Mouse (Mus musculus): ENCODE results near the gene Clstn3. TPM values are rescaled to one million over a fixed set of nuclear protein-coding genes. Genes with fewer than 3 reads are reported as not detected.
"Not testable (repeated sequence)": the region's sequence is repeated elsewhere in the genome, so short reads cannot be mapped to it uniquely, and the experiment has no call there.

The Clstn3 gene
- polyA plus RNA-seq, 1 experiment from 2014 or later = 1.5 TPM

DNA sequence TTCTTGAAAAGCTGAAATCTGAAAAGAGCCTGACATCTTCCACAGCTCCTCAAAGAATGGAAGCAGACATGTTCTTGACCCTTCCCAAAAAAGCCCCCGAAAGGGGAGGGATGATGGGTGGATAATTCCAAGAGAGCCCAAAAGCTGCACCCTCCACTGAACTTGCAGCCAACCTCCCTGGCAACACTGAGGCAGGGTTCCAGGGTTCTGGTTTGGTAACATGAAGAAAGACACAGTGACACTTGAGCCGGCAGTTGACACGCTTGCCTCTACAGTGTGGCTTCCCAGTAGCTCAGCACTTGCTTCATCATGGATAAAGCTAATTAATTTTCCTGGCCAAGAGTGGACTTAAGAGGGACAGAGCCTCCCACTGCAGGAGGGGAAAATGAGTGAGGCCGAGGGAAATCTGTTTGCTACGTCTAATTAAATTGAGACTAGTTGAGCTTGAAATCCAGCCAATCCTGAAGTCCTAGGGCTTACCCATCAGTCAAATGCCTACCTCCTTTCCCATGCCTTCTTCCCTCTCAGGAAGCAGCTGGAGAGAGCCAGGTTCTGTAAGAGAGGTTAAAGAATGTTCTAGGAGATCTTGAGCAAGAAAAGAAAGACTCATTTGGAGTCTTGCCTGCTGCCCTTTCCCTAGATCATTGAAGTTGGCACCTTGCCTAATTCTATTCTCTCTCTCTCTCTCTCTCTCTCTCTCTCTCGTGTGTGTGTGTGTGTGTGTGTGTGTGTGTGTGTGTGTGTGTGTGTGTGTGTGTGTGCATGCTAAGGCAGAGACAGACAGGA, 36.6 kb downstream of the Clstn3 start:
- H3K9ac ChIP-seq = no peak overlapping the region
- no peak overlapping the region for H3K4me3 ChIP-seq
- no peak overlapping the region for H3K4me2 ChIP-seq
- H3K9me3 ChIP-seq (replicated peaks) = no peaks in the 10 kb centered on the region
- peaks cover 68% of the 10 kb centered on the region for H3K27me3 ChIP-seq (replicated peaks)
- peaks cover 35% of the 10 kb centered on the region for H3K4me1 ChIP-seq (replicated peaks)
- no peak for ATAC-seq (ENCODE audit: insufficient number of reproducible peaks, low FRiP score)
- no peaks in the 10 kb centered on the region for H3K36me3 ChIP-seq
- 56% methylated on average over 6 of the region's 6 CpGs for WGBS
- no peak overlapping the region for H3K27ac ChIP-seq (ENCODE audit: poor library complexity, severe bottlenecking)

DNA sequence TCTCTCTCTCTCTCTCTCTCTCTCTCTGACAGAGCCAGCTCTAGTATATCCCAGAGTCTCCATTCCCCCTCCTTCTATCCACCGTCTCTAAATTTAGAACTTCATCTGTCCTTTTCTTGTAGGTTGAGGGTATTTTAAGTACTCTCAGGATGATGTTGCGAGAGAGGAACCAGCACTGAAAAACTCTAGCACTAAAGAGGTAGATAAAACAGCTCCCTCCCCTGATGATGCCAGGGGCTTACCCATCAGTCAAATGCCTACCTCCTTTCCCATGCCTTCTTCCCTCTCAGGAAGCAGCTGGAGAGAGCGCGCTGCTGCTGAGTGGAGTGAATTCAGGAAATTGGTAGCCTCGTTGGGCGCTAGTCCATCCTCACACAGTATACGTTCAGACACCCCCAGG, 37.3 kb downstream of the Clstn3 start:
- ATAC-seq (ENCODE audit: insufficient number of reproducible peaks, low FRiP score) = no peak
- 53% methylated on average over 7 of the region's 7 CpGs for WGBS

DNA sequence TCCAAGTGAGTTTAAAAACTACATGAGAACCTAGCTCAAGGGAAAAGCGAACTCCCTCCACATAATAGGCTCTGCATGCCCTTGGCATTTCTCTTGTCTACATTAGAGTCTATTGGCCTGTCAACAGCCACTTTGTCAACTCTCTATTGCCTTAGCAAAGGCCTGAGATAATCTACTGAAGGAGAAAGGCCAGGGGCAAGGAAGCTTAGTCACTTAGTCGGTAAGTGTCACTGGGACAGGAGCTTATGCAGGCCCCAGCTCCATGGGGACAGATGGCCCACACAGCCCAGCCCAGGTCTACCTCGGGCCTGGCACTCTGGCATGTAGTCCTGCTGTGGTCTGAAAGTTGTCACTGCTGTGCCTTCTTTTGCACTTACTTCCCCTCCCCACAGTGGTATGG, 38.0 kb downstream of the Clstn3 start:
- H3K27ac ChIP-seq (ENCODE audit: poor library complexity, severe bottlenecking) = no peak overlapping the region

More for the DNA sequence above, 37.3 kb downstream of the Clstn3 start:
- H3K4me2 ChIP-seq = peak overlapping the region; percentile 14; the same call in 1 of the 2 replicates
- H3K36me3 ChIP-seq = no peaks in the 10 kb centered on the region
- 0 out of 2 replicates have a peak, but pooled peaks cover 4% of the 10 kb centered on the region for H3K9me3 ChIP-seq (replicated peaks)
- H3K4me3 ChIP-seq = no peak overlapping the region
- H3K27me3 ChIP-seq (replicated peaks) = peaks cover 61% of the 10 kb centered on the region
- no peak overlapping the region for H3K9ac ChIP-seq
- no peak overlapping the region for H3K27ac ChIP-seq (ENCODE audit: poor library complexity, severe bottlenecking)
- H3K4me1 ChIP-seq (replicated peaks) = peaks cover 35% of the 10 kb centered on the region

DNA sequence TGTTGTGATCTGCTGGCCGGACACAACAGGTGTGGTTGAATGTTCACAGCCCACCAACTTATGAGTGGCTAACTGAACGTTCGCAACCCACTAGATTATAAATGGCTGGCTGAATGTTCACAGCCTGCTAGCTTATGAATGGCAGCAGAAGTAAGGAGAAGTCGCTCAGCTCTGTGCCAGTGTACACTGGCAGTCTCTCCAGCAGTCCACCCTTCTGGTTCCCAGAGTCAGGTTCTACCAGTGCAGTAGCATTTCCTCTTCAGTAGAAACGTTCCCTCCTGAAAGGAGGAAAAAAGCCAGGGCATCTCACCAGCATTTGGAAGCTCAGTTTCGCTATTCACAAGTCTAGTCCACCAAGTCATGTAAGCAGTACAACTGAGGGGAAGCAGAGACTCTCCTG, 39.1 kb downstream of the Clstn3 start:
- Histone ChIP-seq H3K27me3 (replicated peaks) (peaks cover 44% of the 10 kb centered on the region), H3K27ac (ENCODE audit: poor library complexity, severe bottlenecking) (no peak overlapping the region), H3K4me3 (no peak overlapping the region), H3K4me2 (no peak overlapping the region), H3K36me3 (no peaks in the 10 kb centered on the region), H3K9me3 (replicated peaks) (0 out of 2 replicates have a peak, but pooled peaks cover 4% of the 10 kb centered on the region), H3K9ac (no peak overlapping the region), H3K4me1 (replicated peaks) (peaks cover 32% of the 10 kb centered on the region)
- ATAC-seq (ENCODE audit: insufficient number of reproducible peaks, low FRiP score) = no peak
- 63% methylated on average over 6 of the region's 6 CpGs for WGBS

More for the DNA sequence above, 38.0 kb downstream of the Clstn3 start:
- no peak overlapping the region for H3K4me3 ChIP-seq
- H3K9me3 ChIP-seq (replicated peaks) = 0 out of 2 replicates have a peak, but pooled peaks cover 4% of the 10 kb centered on the region
- no peak overlapping the region for H3K9ac ChIP-seq
- ATAC-seq (ENCODE audit: insufficient number of reproducible peaks, low FRiP score) = peak; percentile 54; the same call in 1 of the 2 replicates
- H3K4me1 ChIP-seq (replicated peaks) = peaks cover 35% of the 10 kb centered on the region
- peaks cover 54% of the 10 kb centered on the region for H3K27me3 ChIP-seq (replicated peaks)
- WGBS = 22% methylated on average over 3 of the region's 3 CpGs
- peak overlapping the region; percentile 14; the same call in 1 of the 2 replicates for H3K4me2 ChIP-seq
- H3K36me3 ChIP-seq = no peaks in the 10 kb centered on the region

DNA sequence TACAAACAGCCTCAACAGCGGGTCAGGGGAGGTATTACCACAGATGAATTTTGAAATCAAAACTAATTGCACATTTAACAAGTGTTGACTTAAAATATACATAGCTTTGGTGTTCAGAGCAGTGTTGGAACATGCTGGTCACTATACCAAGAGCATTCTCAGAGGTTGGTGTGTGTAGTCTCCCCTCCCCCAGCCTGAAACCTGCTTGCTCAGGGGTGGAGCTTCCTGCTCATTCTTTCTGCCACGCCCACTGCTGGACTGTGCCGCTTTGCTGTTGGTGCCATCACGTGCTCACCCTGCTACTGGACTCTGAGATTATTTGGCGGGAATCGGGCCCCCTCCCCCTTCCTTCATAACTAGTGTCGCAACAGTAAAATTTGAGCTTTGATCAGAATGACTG, 39.6 kb downstream of the Clstn3 start:
- WGBS = 53% methylated on average over 7 of the region's 7 CpGs
- ATAC-seq (ENCODE audit: insufficient number of reproducible peaks, low FRiP score); H3K9ac ChIP-seq; H3K4me3 ChIP-seq; H3K4me2 ChIP-seq; H3K9me3 ChIP-seq (replicated peaks); H3K36me3 ChIP-seq; H3K27ac ChIP-seq (ENCODE audit: poor library complexity, severe bottlenecking): not testable (repeated sequence)
- Histone ChIP-seq H3K4me1 (replicated peaks) (peaks cover 32% of the 10 kb centered on the region), H3K27me3 (replicated peaks) (peaks cover 39% of the 10 kb centered on the region)

DNA sequence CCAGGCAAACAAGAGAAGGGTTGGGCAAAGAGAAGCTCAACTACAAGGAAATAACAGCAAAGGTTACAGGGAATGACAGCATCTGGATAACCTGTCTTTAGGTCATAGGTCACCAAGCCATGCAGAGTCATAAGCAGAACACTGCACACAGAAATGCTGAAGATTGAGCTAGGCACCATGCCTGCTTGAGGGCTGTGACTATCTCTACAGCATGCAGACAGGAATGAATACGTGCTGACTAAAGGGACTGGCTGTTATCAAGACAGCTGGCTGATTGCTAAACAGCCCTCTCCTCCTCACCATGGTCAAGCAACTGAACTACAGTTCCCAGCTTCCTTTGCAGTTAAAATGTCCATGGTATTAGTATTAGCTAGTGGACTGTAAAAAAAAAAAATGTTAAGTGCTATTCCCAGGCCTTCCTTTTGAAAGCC, 40.5 kb downstream of the Clstn3 start:
- 0 out of 2 replicates have a peak, but pooled peaks cover 4% of the 10 kb centered on the region for H3K9me3 ChIP-seq (replicated peaks)
- no peak overlapping the region for H3K4me2 ChIP-seq
- no peak for ATAC-seq (ENCODE audit: insufficient number of reproducible peaks, low FRiP score)
- H3K27me3 ChIP-seq (replicated peaks) = peaks cover 29% of the 10 kb centered on the region
- H3K4me3 ChIP-seq = no peak overlapping the region
- no peak overlapping the region for H3K27ac ChIP-seq (ENCODE audit: poor library complexity, severe bottlenecking)
- H3K9ac ChIP-seq = no peak overlapping the region
- 3% methylated on average over 1 of the region's 1 CpGs for WGBS
- peaks cover 32% of the 10 kb centered on the region for H3K4me1 ChIP-seq (replicated peaks)
- no peaks in the 10 kb centered on the region for H3K36me3 ChIP-seq

DNA sequence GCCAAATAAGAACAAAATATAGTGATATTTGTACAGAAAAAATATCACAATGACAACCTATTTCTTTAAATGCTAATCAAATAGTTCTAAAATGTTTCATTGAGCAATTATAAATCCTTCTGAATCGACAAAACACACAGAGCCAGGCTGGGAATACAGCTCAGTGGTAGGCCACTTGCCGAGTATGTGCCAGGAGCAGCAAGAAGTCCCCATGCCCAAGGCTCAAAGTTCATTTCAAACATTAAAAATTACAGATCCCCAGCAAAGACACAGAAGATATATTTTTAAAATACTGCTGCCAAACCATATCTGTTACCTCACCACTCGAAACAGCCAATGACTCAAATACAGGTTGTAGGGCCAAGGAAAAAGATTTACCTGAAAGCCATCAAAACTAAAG, 45.9 kb downstream of the Clstn3 start:
- WGBS = 79% methylated on average over 3 of the region's 3 CpGs
- no peaks in the 10 kb centered on the region for H3K36me3 ChIP-seq

DNA sequence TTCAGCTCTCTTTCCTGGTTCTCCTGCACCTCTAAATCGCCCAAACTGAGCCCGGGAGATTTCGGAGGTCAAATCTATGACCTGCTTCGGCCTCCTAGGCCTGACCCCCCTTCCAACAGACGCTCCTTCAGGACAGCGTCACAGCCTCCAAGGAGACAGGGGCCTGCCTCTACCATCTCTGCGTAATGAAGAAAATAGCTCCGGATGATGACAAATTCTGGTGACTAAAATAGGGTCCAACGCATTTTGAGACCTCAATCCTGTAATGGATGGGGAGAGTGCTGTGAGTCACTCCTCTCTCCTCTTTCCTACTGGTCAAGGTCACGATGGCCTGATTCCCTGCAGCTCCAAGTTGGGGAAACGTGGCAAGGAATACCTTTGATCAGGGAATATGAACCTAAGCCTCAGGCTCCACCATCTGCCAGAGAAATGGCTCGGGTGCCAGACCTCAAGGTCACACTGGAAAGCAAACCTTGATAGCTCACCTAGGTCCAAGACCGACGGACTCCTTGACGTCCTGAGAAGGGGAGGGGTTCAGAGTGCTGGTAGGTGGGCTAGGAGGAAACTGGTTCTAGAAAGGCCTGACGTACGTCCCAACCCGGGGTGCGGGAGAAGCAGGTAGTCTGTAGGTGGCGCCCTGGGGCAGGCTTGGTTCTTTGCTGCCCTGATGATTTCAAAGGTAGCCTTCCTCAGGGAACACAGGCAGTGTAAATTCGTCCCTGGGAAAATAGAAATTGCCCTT, 49.1 kb downstream of the Clstn3 start:
- peak overlapping the region; percentile 77 for H3K9ac ChIP-seq
- WGBS = 3% methylated on average over 21 of the region's 21 CpGs

More for the DNA sequence above, 45.9 kb downstream of the Clstn3 start:
- H3K9ac ChIP-seq = no peak overlapping the region
- H3K27ac ChIP-seq (ENCODE audit: poor library complexity, severe bottlenecking) = no peak overlapping the region
- no peak for ATAC-seq (ENCODE audit: insufficient number of reproducible peaks, low FRiP score)
- H3K4me1 ChIP-seq (replicated peaks) = peaks cover 10% of the 10 kb centered on the region
- no peaks in the 10 kb centered on the region; the same call in 1 of the 2 replicates for H3K27me3 ChIP-seq (replicated peaks)
- H3K4me3 ChIP-seq = no peak overlapping the region
- H3K9me3 ChIP-seq (replicated peaks) = 0 out of 2 replicates have a peak, but pooled peaks cover 4% of the 10 kb centered on the region
- no peak overlapping the region for H3K4me2 ChIP-seq

DNA sequence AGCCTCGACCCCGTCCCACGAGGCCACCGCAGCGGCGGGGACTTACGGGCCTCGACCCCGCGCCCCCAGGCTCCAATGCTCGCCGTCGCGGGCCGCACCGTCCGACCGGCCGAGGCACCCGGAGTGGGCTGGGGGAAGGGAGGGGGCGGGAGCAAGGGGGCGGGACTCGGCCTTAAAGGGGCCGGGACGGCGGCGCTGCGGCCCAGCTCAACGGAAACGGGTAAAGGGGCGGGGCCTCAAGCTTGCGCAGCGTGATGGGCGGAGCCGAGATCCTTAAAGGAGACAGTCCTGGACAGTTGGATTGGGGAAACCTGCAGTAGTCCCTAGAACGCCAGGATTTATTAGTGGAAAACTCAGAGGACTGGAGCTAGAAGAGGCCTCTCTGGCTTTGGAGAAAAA, 49.7 kb downstream of the Clstn3 start, which contains the start of gene Pex5:
Gene Pex5, minus strand, starts transcription at position 141 of the 399 bp plus-strand sequence.
- Histone ChIP-seq H3K27ac (ENCODE audit: poor library complexity, severe bottlenecking) (peak within 1 kb of the TSS; percentile 76), H3K36me3 (peaks cover 19% of the 10 kb centered on the region), H3K9ac (peak within 1 kb of the TSS; percentile 93), H3K4me1 (replicated peaks) (peaks cover 15% of the 10 kb centered on the region), H3K27me3 (replicated peaks) (no peaks in the 10 kb centered on the region), H3K4me2 (peak within 1 kb of the TSS; percentile 74), H3K4me3 (peak within 1 kb of the TSS; percentile 91), H3K9me3 (replicated peaks) (no peaks in the 10 kb centered on the region)
- under 1% methylated on average over 36 of the region's 36 CpGs for WGBS
- ATAC-seq (ENCODE audit: insufficient number of reproducible peaks, low FRiP score) = peak; percentile 96

More for the DNA sequence above, 49.1 kb downstream of the Clstn3 start:
- H3K9me3 ChIP-seq (replicated peaks) = no peaks in the 10 kb centered on the region
- H3K27me3 ChIP-seq (replicated peaks) = no peaks in the 10 kb centered on the region; the same call in 1 of the 2 replicates
- H3K4me1 ChIP-seq (replicated peaks) = peaks cover 15% of the 10 kb centered on the region
- peak overlapping the region; percentile 74 for H3K4me2 ChIP-seq
- peak overlapping the region; percentile 91 for H3K4me3 ChIP-seq
- H3K27ac ChIP-seq (ENCODE audit: poor library complexity, severe bottlenecking) = peak overlapping the region; percentile 76
- ATAC-seq (ENCODE audit: insufficient number of reproducible peaks, low FRiP score) = peak; percentile 46
- H3K36me3 ChIP-seq = peaks cover 19% of the 10 kb centered on the region

DNA sequence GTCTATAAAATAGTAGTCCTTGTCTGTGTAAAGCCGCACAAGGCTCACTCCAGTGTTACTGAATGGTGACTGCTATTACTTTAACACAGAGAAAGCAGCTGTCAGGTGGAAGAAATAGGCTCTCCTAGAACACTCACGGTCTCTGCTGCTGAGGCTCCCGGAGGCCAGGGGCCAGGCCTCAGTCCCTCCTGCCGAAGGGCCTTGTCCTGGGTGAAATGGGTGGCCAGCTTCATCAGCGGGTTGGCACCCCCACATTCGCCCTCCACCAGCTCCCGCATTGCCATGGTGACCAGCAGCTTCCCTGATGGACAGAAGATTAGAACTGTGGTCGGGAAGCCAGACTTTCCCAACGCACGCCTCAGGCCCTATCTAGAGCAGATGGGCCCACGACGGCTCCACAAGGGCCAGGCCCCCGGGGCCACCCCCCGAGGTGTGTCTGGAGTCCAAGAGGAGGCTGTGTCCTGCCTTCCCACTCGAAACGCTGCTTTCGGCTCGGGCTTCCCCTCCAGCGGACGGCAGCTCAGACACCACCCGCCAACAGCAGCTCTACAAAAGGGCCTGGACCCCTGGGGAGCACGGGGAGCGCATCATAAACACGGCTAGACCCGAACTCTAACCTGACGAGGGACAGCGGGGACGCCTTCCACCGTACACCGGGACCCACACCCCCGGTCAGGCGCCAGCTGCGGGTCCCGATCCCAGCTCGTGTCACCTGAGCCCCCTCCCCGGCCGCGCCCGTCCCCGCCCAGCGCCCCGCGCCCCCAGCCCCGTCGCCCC, 50.3 kb downstream of the Clstn3 start:
- ATAC-seq (ENCODE audit: insufficient number of reproducible peaks, low FRiP score) = peak; percentile 64
- Histone ChIP-seq H3K4me1 (replicated peaks) (peaks cover 15% of the 10 kb centered on the region), H3K36me3 (peaks cover 19% of the 10 kb centered on the region), H3K27me3 (replicated peaks) (no peaks in the 10 kb centered on the region), H3K9me3 (replicated peaks) (no peaks in the 10 kb centered on the region), H3K27ac (ENCODE audit: poor library complexity, severe bottlenecking) (peak overlapping the region; percentile 67), H3K4me2 (peak overlapping the region; percentile 74), H3K4me3 (peak overlapping the region; percentile 91), H3K9ac (peak overlapping the region; percentile 93)
- WGBS = 3% methylated on average over 45 of the region's 45 CpGs
